Mouse (Mus musculus): Measurements from ENCODE around the gene Ptprn2. TPM values are rescaled to one million over a fixed set of nuclear protein-coding genes. Genes with fewer than 3 reads are reported as not detected.

Gene Ptprn2
- polyA plus RNA-seq, 1 experiment from 2014 or later, result 1.2 TPM

DNA sequence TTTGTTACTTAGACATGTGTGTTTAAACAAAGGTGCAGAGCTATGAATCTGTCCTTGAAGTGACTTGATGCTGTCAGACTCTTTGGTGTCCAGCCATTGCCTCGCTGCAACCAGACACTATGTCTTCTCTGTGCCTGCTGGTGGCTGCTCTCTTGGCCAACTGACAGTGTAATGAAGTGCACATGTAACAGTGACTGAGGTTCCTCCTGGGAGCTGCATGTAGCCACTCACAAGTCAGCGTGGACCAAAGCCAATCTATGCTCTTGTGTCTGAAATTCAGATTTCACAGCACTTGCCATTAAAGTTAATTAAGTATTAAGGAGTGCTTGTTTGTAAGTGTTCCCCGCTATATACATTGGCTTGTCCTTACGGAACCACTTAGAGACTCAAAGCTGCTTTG lies 537.7 kb downstream of the Ptprn2 start:
- Histone ChIP-seq H3K36me3 (ENCODE audit: control insufficient read depth, insufficient read depth) (no peaks in the 10 kb centered on the region), H3K9me3 (ENCODE audit: control insufficient read depth) (no peaks in the 10 kb centered on the region), H3K27me3 (replicated peaks; ENCODE audit: control insufficient read depth, insufficient read depth, low read length) (no peaks in the 10 kb centered on the region), H3K4me1 (replicated peaks; ENCODE audit: control insufficient read depth, insufficient read depth, low read length) (no peaks in the 10 kb centered on the region), H3K27ac (ENCODE audit: low read depth, low read length) (no peak overlapping the region), H3K9ac (ENCODE audit: low read depth, low read length) (no peak overlapping the region), H3K4me3 (ENCODE audit: low read depth, low read length) (no peak overlapping the region), H3K4me2 (replicated peaks; ENCODE audit: low read depth) (no peak overlapping the region)
- ATAC-seq, result no peak
- no peak for TF ChIP-seq CTCF (IDR thresholded peaks at IDR 0.05; ENCODE audit: low read depth)
- 79% methylated on average over 4 of the region's 4 CpGs for WGBS

DNA sequence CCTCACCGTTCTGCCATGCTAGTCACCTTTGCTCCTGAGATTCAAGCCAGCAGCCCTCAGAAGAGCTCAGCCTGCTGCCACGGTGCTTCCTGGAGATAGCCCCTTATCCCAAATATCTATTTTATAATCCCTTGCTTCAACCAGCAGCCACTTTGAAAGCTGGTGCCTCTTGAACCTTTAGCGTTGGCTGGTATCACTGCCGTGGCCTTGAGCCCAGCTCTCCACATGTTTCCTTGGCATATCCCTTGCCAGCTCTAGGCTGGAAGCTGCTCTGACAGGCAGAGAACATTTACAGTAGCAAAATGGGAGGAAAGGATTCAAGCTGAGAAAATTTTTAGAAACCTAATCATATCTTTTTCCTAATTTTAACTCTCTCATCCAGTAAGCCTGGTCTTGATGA lies 539.4 kb downstream of the Ptprn2 start:
- H3K27ac ChIP-seq (ENCODE audit: low read depth, low read length), result no peak overlapping the region
- H3K4me2 ChIP-seq (replicated peaks; ENCODE audit: low read depth), result no peak overlapping the region
- H3K4me1 ChIP-seq (replicated peaks; ENCODE audit: control insufficient read depth, insufficient read depth, low read length), result no peaks in the 10 kb centered on the region
- no peak for TF ChIP-seq CTCF (IDR thresholded peaks at IDR 0.05; ENCODE audit: low read depth)
- ATAC-seq, result no peak
- H3K9me3 ChIP-seq (ENCODE audit: control insufficient read depth), result no peaks in the 10 kb centered on the region
- H3K9ac ChIP-seq (ENCODE audit: low read depth, low read length), result no peak overlapping the region
- WGBS, result 78% methylated on average over 4 of the region's 4 CpGs
- no peaks in the 10 kb centered on the region for H3K27me3 ChIP-seq (replicated peaks; ENCODE audit: control insufficient read depth, insufficient read depth, low read length)
- no peak overlapping the region for H3K4me3 ChIP-seq (ENCODE audit: low read depth, low read length)
- no peaks in the 10 kb centered on the region for H3K36me3 ChIP-seq (ENCODE audit: control insufficient read depth, insufficient read depth)

GRCm38 (mm10) chr12:117025676-117026075 lies 540.2 kb downstream of the Ptprn2 start:
- Histone ChIP-seq H3K27ac (ENCODE audit: low read depth, low read length) (no peak overlapping the region), H3K9ac (ENCODE audit: low read depth, low read length) (no peak overlapping the region), H3K4me2 (replicated peaks; ENCODE audit: low read depth) (no peak overlapping the region), H3K4me3 (ENCODE audit: low read depth, low read length) (no peak overlapping the region), H3K9me3 (ENCODE audit: control insufficient read depth) (no peaks in the 10 kb centered on the region), H3K4me1 (replicated peaks; ENCODE audit: control insufficient read depth, insufficient read depth, low read length) (no peaks in the 10 kb centered on the region), H3K36me3 (ENCODE audit: control insufficient read depth, insufficient read depth) (no peaks in the 10 kb centered on the region), H3K27me3 (replicated peaks; ENCODE audit: control insufficient read depth, insufficient read depth, low read length) (no peaks in the 10 kb centered on the region)
- TF ChIP-seq CTCF (IDR thresholded peaks at IDR 0.05; ENCODE audit: low read depth), result peak; percentile 20; the same call in 1 of the 2 replicates
- no peak for ATAC-seq

- H3K36me3 ChIP-seq (ENCODE audit: control insufficient read depth, insufficient read depth), result no peaks in the 10 kb centered on the region
- WGBS, result 79% methylated on average over 6 of the region's 6 CpGs
- H3K4me2 ChIP-seq (replicated peaks; ENCODE audit: low read depth), result no peak overlapping the region
- no peaks in the 10 kb centered on the region for H3K9me3 ChIP-seq (ENCODE audit: control insufficient read depth)
- H3K4me3 ChIP-seq (ENCODE audit: low read depth, low read length), result no peak overlapping the region
- no peak overlapping the region for H3K27ac ChIP-seq (ENCODE audit: low read depth, low read length)
- no peak for TF ChIP-seq CTCF (IDR thresholded peaks at IDR 0.05; ENCODE audit: low read depth)
- H3K4me1 ChIP-seq (replicated peaks; ENCODE audit: control insufficient read depth, insufficient read depth, low read length), result no peaks in the 10 kb centered on the region
- ATAC-seq, result no peak
- no peak overlapping the region for H3K9ac ChIP-seq (ENCODE audit: low read depth, low read length)
- H3K27me3 ChIP-seq (replicated peaks; ENCODE audit: control insufficient read depth, insufficient read depth, low read length), result no peaks in the 10 kb centered on the region
Measured at GRCm38 (mm10) chr12:117027351-117027750, 541.8 kb downstream of the Ptprn2 start.

DNA sequence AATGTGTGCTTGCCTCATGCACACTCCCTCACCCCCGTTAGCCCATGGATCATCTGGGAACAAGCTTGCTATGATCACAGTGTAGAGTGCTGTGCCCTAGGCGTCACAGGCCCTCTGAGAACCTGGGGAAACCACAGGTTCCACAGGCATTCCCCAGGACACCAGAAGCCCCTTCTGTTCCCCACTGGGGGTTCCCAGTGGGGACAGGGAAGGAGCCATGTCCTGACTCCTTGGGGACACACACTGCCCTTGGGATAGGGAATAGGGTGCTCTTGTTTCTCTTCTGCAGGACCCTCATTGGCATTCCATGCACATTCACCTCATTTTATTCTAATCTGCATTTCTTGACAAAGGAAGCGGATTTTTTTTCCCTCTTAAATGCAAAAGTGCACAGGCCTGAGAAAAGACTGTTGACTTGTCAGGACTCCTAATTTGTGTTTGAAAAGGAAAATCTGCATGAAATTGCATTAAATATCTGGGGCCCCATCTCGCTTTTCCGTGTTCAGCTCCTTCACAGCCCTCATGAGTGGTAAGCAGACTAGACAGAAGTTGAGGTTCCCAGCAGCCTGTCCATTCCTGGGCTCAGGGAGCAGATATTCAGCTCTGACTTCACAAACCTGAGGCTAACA lies 542.9 kb downstream of the Ptprn2 start:
- Histone ChIP-seq H3K27ac (ENCODE audit: low read depth, low read length) (no peak overlapping the region), H3K4me1 (replicated peaks; ENCODE audit: control insufficient read depth, insufficient read depth, low read length) (no peaks in the 10 kb centered on the region), H3K9me3 (ENCODE audit: control insufficient read depth) (no peaks in the 10 kb centered on the region), H3K27me3 (replicated peaks; ENCODE audit: control insufficient read depth, insufficient read depth, low read length) (no peaks in the 10 kb centered on the region), H3K4me3 (ENCODE audit: low read depth, low read length) (no peak overlapping the region), H3K36me3 (ENCODE audit: control insufficient read depth, insufficient read depth) (no peaks in the 10 kb centered on the region), H3K9ac (ENCODE audit: low read depth, low read length) (no peak overlapping the region), H3K4me2 (replicated peaks; ENCODE audit: low read depth) (no peak overlapping the region)
- no peak for ATAC-seq
- WGBS, result 81% methylated on average over 5 of the region's 5 CpGs
- TF ChIP-seq CTCF (IDR thresholded peaks at IDR 0.05; ENCODE audit: low read depth), result no peak

- H3K36me3 ChIP-seq (ENCODE audit: control insufficient read depth, insufficient read depth), result no peaks in the 10 kb centered on the region
- no peak overlapping the region for H3K9ac ChIP-seq (ENCODE audit: low read depth, low read length)
- H3K27me3 ChIP-seq (replicated peaks; ENCODE audit: control insufficient read depth, insufficient read depth, low read length), result no peaks in the 10 kb centered on the region
- no peak for ATAC-seq
- no peak for TF ChIP-seq CTCF (IDR thresholded peaks at IDR 0.05; ENCODE audit: low read depth)
- no peaks in the 10 kb centered on the region for H3K9me3 ChIP-seq (ENCODE audit: control insufficient read depth)
- 87% methylated on average over 1 of the region's 1 CpGs for WGBS
- H3K4me2 ChIP-seq (replicated peaks; ENCODE audit: low read depth), result no peak overlapping the region
- no peak overlapping the region for H3K27ac ChIP-seq (ENCODE audit: low read depth, low read length)
- H3K4me3 ChIP-seq (ENCODE audit: low read depth, low read length), result no peak overlapping the region
- H3K4me1 ChIP-seq (replicated peaks; ENCODE audit: control insufficient read depth, insufficient read depth, low read length), result no peaks in the 10 kb centered on the region
Measured at GRCm38 (mm10) chr12:117033172-117033571, 547.7 kb downstream of the Ptprn2 start.

GRCm38 (mm10) chr12:117034506-117034905 lies 549.0 kb downstream of the Ptprn2 start:
- Histone ChIP-seq H3K9ac (ENCODE audit: low read depth, low read length) (no peak overlapping the region), H3K4me2 (replicated peaks; ENCODE audit: low read depth) (no peak overlapping the region), H3K27me3 (replicated peaks; ENCODE audit: control insufficient read depth, insufficient read depth, low read length) (no peaks in the 10 kb centered on the region), H3K4me1 (replicated peaks; ENCODE audit: control insufficient read depth, insufficient read depth, low read length) (no peaks in the 10 kb centered on the region), H3K27ac (ENCODE audit: low read depth, low read length) (no peak overlapping the region), H3K36me3 (ENCODE audit: control insufficient read depth, insufficient read depth) (no peaks in the 10 kb centered on the region), H3K4me3 (ENCODE audit: low read depth, low read length) (no peak overlapping the region), H3K9me3 (ENCODE audit: control insufficient read depth) (no peaks in the 10 kb centered on the region)
- no peak for TF ChIP-seq CTCF (IDR thresholded peaks at IDR 0.05; ENCODE audit: low read depth)
- 91% methylated on average over 3 of the region's 3 CpGs for WGBS
- ATAC-seq, result no peak
